Mouse (Mus musculus): ENCODE data around the gene Lrrc49.

Lrrc49 gene

DNA sequence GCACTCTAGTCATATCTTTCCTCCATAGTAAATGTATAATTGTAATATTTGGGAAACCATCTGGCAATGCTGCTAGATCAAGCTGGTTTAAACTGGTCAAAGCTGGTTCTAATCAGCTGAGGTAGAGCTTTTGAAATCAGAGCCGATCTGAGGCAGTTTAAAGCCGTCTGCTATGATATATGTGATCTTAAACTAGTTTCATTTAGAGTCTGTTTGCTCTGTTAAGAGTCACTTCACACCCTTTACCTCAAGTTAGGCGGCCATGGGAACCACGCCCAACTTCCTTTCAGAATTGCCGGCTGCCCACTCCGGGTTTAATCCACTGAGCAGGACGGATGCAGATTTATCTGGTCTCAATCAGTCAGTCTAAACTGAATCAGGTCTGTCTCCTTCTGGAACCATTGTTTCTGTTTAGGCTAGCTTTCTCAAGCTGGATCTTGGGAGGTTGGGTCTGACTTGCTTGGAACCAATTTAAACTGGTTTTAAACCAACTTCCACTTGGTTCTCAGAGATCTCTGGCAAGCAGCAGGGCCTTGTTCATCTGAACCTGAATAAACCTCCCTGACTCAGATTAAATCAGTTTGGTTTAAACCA lies 144.4 kb downstream of the Lrrc49 start:
- no peak for DNase-seq (ENCODE audit: low spot score in 2 of 2)

- DNase-seq (ENCODE audit: low spot score in 2 of 2) = no peak
Observed at GRCm38 (mm10) chr9:60530310-60530709, 157.6 kb downstream of the Lrrc49 start.

GRCm38 (mm10) chr9:60529348-60530243 lies 158.4 kb downstream of the Lrrc49 start:
- DNase-seq (ENCODE audit: low spot score in 2 of 2) = no peak

DNA sequence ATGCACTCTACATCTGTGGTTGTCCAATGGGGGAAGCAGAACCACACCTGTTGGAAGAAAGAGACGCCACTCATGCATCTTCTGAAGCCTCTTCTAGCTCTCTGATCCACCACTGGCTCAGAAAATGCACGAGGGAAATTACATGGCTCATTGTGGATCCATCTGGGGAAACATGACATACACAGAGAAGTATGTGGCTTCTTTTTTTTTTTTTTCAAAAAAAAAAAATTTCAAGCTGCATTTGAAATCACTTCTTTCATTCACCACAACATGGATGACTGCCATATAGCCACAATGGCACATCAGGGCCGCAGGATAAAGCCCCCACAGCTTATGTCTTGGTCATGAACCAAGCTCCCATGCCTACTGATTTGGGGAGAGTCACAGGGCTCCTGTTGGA lies 159.7 kb downstream of the Lrrc49 start:
- DNase-seq (ENCODE audit: low spot score in 2 of 2) = no peak

GRCm38 (mm10) chr9:60527836-60528235 lies 160.1 kb downstream of the Lrrc49 start:
- DNase-seq (ENCODE audit: low spot score in 2 of 2) = no peak

GRCm38 (mm10) chr9:60527051-60527450 lies 160.9 kb downstream of the Lrrc49 start:
- no peak for DNase-seq (ENCODE audit: low spot score in 2 of 2)

DNA sequence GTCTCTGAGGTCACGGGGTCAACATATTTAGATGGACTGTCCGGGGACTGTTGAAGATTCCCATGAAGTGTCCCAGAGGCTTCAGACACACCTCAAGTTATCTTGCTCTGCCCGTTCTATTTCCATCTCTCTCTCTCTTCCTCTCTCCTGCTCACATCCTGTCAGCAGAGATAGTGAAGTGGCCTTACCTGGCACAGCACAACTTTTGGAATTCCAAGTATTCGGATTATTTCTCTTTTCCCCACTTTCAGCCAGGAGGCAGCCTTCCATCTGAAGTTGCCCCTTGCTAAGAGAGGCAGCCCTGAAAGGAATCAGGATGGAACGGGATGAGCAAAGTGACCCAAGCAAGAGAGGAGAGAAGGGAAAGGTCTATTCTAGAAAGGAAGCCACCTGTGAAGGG lies 161.8 kb downstream of the Lrrc49 start:
- no peak for DNase-seq (ENCODE audit: low spot score in 2 of 2)

GRCm38 (mm10) chr9:60521806-60522264 lies 166.1 kb downstream of the Lrrc49 start, which contains the start of gene Thsd4:
Thsd4 (minus strand) TSS chr9:60522046.
- DNase-seq (ENCODE audit: low spot score in 2 of 2) = peak in 1 of 2 experiments; percentile 41

DNA sequence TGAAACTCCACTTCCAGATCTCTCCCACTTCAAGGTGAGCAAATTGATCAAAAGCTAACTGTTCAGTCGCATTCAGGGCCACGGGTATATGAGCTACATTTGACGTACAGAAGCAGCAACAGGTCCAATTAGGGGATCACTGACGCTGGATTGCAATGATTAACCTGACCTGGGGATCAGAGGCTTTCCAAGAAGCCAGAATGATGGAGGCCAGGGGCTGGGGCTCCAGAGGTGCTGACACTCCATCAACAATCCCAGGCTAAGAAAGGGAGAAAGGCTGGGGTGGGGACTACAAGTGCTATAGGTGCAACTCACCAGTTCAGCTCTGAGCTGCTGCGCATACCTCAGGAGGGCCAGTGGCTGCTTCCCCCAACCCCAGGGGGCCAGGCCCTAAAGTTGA lies 166.8 kb downstream of the Lrrc49 start:
- DNase-seq (ENCODE audit: low spot score in 2 of 2) = no peak

- DNase-seq (ENCODE audit: low spot score in 2 of 2) = no peak
Observed at GRCm38 (mm10) chr9:60519601-60520000, 168.4 kb downstream of the Lrrc49 start.
